Mouse (Mus musculus) ES-Bruce4 (cell line): ENCODE results near the gene Ide.

Experiments used
- CTCF ChIP-seq: IDR thresholded peaks from one replicate; pipeline ENCODE4 v1.8.1; 2011; ENCODE audit warnings: low read depth, low read length
- EP300 ChIP-seq: IDR thresholded peaks from 2 replicates; pipeline ENCODE4 v1.6.1; 2011; ENCODE audit warnings: low read depth, low read length; ENCODE audit not compliant: insufficient read depth

DNA sequence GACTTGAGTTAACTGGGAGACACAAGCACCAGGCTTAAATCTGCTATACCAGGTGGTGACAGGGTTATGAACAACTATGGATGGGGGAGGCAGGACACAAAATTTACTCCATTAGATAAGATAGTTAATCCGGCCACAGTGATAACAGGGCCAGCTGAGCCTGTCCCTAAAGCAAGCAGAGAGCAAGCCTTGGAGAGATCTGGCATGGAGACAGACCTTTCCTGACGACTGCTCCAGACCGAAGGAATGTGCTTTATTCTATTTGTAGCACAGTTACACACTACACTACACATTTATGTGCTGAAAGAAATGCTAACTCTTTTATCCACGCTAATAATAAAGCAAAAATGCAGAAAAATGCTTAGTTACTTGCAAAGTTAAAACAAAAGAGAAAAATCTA, 46.0 kb downstream of the Ide start:
- no peak for TF ChIP-seq EP300
- no peak for TF ChIP-seq CTCF
